Mouse (Mus musculus): Measurements from ENCODE around the gene Slc5a5. TPM values are rescaled to one million over a fixed set of nuclear protein-coding genes. Genes with fewer than 3 reads are reported as not detected.

The Slc5a5 gene
- total RNA-seq, 2 experiments from 2014 or later, result 0.07 TPM; not detected in 1

GRCm38 (mm10) chr8:70863956-70864711 lies 28.4 kb downstream of the Slc5a5 start:
- intact Hi-C loops (cut with DNase I), result no loop called here
- peak; percentile 42 to 51 for DNase-seq

GRCm38 (mm10) chr8:70862824-70863641 lies 29.5 kb downstream of the Slc5a5 start, which contains the start of gene Kcnn1:
Kcnn1 (minus strand) TSS chr8:70863258.
- peak in 1 of 2 experiments; percentile 39 for DNase-seq
- intact Hi-C loops (cut with DNase I), result no loop called here

- DNase-seq, result no peak
- intact Hi-C loops (cut with DNase I), result no loop called here
Observed at GRCm38 (mm10) chr8:70857516-70857915, 35.0 kb downstream of the Slc5a5 start.

- peak; percentile 71 to 77 for DNase-seq
- intact Hi-C loops (cut with DNase I), result no loop called here
Observed at GRCm38 (mm10) chr8:70856541-70857197, 35.9 kb downstream of the Slc5a5 start.

GRCm38 (mm10) chr8:70856028-70856427 lies 36.5 kb downstream of the Slc5a5 start:
- no peak for DNase-seq
- intact Hi-C loops (cut with DNase I), result no loop called here

- no peak for DNase-seq
- intact Hi-C loops (cut with DNase I), result no loop called here
Observed at GRCm38 (mm10) chr8:70853863-70854262, 38.7 kb downstream of the Slc5a5 start.

GRCm38 (mm10) chr8:70852595-70853231 lies 39.8 kb downstream of the Slc5a5 start:
- intact Hi-C loops (cut with DNase I), result no loop called here
- no peak for DNase-seq

- intact Hi-C loops (cut with DNase I), result no loop called here
- DNase-seq, result no peak
Observed at GRCm38 (mm10) chr8:70851837-70852236, 40.7 kb downstream of the Slc5a5 start.

GRCm38 (mm10) chr8:70850947-70851346 lies 41.6 kb downstream of the Slc5a5 start:
- intact Hi-C loops (cut with DNase I), result no loop called here
- no peak for DNase-seq

- intact Hi-C loops (cut with DNase I), result no loop called here
- no peak for DNase-seq
Observed at GRCm38 (mm10) chr8:70850132-70850845, 42.3 kb downstream of the Slc5a5 start.

- intact Hi-C loops (cut with DNase I), result loop anchor here (5.0 kb wide), 1 partner anchor 37 kb away; no protein-coding TSS in a partner anchor
- peak; percentile 47 to 48 for DNase-seq
Observed at GRCm38 (mm10) chr8:70849333-70849990, 43.1 kb downstream of the Slc5a5 start.

- intact Hi-C loops (cut with DNase I), result loop anchor here (5.0 kb wide), 1 partner anchor 34 kb away; no protein-coding TSS in a partner anchor
- no peak for DNase-seq
Observed at GRCm38 (mm10) chr8:70846371-70847154, 46.0 kb downstream of the Slc5a5 start.

- DNase-seq, result no peak
- intact Hi-C loops (cut with DNase I), result loop anchor here (5.0 kb wide), 1 partner anchor 33 kb away; no protein-coding TSS in a partner anchor
Observed at GRCm38 (mm10) chr8:70845108-70845507, 47.4 kb downstream of the Slc5a5 start.

- intact Hi-C loops (cut with DNase I), result loop anchor here (1.0 kb wide), 2 partner anchors 25 to 124 kb away; no protein-coding TSS in a partner anchor
- peak; percentile 92 to 96 for DNase-seq
Observed at GRCm38 (mm10) chr8:70844523-70844922, 48.0 kb downstream of the Slc5a5 start.

- no peak for DNase-seq
- intact Hi-C loops (cut with DNase I), result loop anchor here (1.0 kb wide), 2 partner anchors 25 to 124 kb away; no protein-coding TSS in a partner anchor
Observed at GRCm38 (mm10) chr8:70843941-70844340, 48.6 kb downstream of the Slc5a5 start.

- intact Hi-C loops (cut with DNase I), result no loop called here
- no peak for DNase-seq
Observed at GRCm38 (mm10) chr8:70843214-70843773, 49.3 kb downstream of the Slc5a5 start.

- intact Hi-C loops (cut with DNase I), result no loop called here
- no peak for DNase-seq
Observed at GRCm38 (mm10) chr8:70842484-70842883, 50.1 kb downstream of the Slc5a5 start.
